Mouse (Mus musculus): ENCODE results near the gene Dnajc24. TPM values are rescaled to one million over a fixed set of nuclear protein-coding genes. Genes with fewer than 3 reads are reported as not detected.

Dnajc24 gene
- polyA plus RNA-seq, 1 experiment from 2014 or later: 51.1 TPM

DNA sequence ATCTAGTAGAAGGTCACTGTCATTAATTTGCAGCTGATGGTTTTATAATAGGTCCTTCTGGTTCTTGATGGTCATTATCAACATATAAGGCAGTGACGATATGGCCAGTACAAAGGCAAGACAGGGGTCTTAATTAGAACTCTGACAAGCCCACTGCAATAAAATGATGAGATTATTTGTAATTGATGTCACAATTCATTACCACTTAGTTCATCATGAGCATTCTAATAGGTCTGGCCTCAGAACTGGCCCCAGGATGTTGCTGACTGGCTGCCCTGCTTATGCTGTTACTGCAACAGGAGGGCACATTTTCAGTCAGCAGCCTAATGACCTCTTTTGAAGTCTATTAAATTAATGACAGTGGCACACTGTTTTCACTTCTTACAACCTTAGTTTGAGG, 39.9 kb downstream of the Dnajc24 start:
- Histone ChIP-seq H3K36me3 (0 out of 2 replicates have a peak, but pooled peaks cover 9% of the 10 kb centered on the region), H3K27me3 (no peaks in the 10 kb centered on the region), H3K4me3 (no peak overlapping the region), H3K4me1 (no peaks in the 10 kb centered on the region), H3K9ac (no peak overlapping the region), H3K9me3 (no peaks in the 10 kb centered on the region), H3K4me2 (replicated peaks) (no peak overlapping the region), H3K27ac (no peak overlapping the region)
- WGBS: 94% methylated on average over 1 of the region's 1 CpGs
- no peak for ATAC-seq (ENCODE audit: insufficient number of reproducible peaks, insufficient read depth, low FRiP score, low TSS enrichment)

DNA sequence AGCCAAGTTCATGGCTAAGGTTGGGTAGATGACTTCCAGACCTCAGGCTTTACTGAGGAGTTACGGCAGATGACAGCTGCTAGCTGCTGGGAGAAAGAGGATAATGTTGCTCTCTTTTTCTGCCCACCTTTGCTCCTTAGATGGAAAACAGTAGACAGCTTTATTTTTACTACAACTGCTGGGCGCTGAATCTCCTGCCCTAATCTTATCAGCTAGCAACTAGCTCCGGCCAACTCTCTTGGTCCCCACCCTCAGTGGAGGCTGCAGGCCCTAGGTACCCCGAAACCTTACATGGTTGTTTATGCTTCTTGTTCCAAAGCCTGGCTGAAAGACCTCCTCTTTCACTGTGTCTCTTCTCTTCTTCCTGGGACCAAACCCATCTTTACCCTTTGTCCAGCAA, 49.5 kb downstream of the Dnajc24 start:
- Histone ChIP-seq H3K27ac (no peak overlapping the region), H3K4me1 (no peaks in the 10 kb centered on the region), H3K4me2 (replicated peaks) (no peak overlapping the region), H3K9ac (no peak overlapping the region), H3K9me3 (no peaks in the 10 kb centered on the region), H3K36me3 (no peaks in the 10 kb centered on the region), H3K27me3 (no peaks in the 10 kb centered on the region), H3K4me3 (no peak overlapping the region)
- ATAC-seq (ENCODE audit: insufficient number of reproducible peaks, insufficient read depth, low FRiP score, low TSS enrichment): no peak
- WGBS: 80% methylated on average over 4 of the region's 4 CpGs

DNA sequence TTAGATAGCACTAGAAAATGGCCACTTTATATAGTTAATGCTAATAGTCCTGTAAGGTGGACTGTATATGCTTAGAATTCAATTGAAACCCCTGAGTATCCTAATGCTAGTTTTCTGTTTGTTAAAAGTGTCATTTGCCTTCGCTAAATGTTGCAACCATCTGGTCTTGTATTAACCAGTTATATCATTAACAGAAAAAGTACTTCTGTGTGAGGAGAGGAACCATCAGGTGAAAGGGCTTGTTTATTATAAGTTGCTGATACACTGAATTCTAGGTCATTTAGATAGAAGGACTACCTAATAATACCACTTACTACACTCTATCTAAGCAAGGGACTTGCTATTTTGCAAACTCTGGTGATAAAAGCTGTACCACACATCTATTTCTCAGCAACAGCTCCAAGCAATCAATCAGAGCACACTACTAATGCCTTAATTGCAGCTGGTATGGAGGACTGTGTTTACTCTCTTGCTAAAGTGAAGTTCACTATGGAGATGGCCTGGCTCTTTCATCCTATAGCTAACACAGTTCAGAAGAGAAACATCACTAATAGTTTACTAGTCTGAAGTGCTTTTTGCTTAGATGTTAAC, 51.9 kb downstream of the Dnajc24 start:
- H3K4me3 ChIP-seq: no peak overlapping the region
- H3K27ac ChIP-seq: no peak overlapping the region
- no peak for ATAC-seq (ENCODE audit: insufficient number of reproducible peaks, insufficient read depth, low FRiP score, low TSS enrichment)
- no peak overlapping the region for H3K9ac ChIP-seq
- WGBS: 95% methylated on average over 1 of the region's 1 CpGs
- no peaks in the 10 kb centered on the region for H3K36me3 ChIP-seq
- no peaks in the 10 kb centered on the region for H3K27me3 ChIP-seq
- no peaks in the 10 kb centered on the region for H3K9me3 ChIP-seq
- no peak overlapping the region for H3K4me2 ChIP-seq (replicated peaks)
- H3K4me1 ChIP-seq: no peaks in the 10 kb centered on the region

DNA sequence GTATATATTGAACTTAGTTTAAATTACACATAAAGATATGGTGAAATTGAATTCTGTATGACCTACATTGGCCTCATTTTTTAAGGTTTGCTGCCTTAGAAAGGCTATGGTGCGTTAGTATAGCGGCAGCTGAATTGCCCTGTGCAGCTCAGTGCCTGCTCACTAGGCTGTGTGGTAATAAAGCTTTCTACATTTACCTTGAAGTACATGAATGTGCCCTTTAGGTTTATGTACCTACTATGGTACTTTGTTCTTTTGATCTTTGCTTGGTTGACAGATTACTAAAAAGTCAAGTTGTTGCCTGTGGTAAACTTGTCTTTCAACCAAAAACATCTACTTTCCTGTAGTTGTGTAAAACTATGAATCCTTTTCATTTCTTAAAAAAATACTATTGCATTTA, 53.2 kb downstream of the Dnajc24 start:
- Histone ChIP-seq H3K9ac (no peak overlapping the region), H3K36me3 (no peaks in the 10 kb centered on the region), H3K4me1 (no peaks in the 10 kb centered on the region), H3K4me3 (no peak overlapping the region), H3K27me3 (no peaks in the 10 kb centered on the region), H3K27ac (no peak overlapping the region), H3K4me2 (replicated peaks) (no peak overlapping the region), H3K9me3 (no peaks in the 10 kb centered on the region)
- no peak for ATAC-seq (ENCODE audit: insufficient number of reproducible peaks, insufficient read depth, low FRiP score, low TSS enrichment)
- 96% methylated on average over 2 of the region's 2 CpGs for WGBS

DNA sequence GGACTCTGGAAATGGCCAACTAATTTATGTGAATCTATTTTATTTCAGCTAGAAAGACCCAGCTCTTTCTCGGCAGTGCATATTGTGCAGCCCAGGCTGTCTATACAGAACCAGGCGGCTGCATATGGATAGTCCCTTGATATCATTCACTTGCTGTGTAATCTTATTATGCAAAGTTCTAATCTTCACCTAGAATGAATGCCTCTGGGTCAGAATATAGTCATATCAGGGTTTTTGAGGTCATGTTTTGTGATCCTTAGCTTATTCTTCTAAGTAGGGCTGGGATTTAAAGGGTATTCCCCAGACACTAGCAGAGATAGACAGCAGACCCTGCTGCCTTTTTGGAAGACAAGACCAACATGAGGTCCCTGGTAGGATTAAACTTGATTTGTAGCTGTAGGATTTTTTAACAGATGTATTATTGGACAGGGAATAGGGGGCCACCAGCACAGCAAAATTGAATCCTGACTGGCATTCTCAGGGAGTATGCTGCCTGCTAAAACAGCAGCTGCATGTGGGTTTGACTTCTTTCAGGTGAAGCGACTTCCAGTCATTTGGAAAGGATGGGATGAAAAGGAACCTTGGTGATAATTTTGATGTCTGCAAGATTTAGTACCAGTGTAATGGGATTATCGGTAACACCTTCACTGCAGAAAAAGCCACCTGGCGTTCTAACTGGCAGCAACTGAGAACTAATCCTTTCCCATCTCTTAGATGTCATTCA, 85.6 kb downstream of the Dnajc24 start:
- Histone ChIP-seq H3K36me3 (no peaks in the 10 kb centered on the region), H3K27ac (no peak overlapping the region), H3K27me3 (no peaks in the 10 kb centered on the region), H3K4me3 (no peak overlapping the region), H3K4me1 (no peaks in the 10 kb centered on the region), H3K9me3 (no peaks in the 10 kb centered on the region), H3K4me2 (replicated peaks) (no peak overlapping the region), H3K9ac (no peak overlapping the region)
- 72% methylated on average over 5 of the region's 5 CpGs for WGBS
- ATAC-seq (ENCODE audit: insufficient number of reproducible peaks, insufficient read depth, low FRiP score, low TSS enrichment): no peak

Small RNA genes lying within 50 kb of the gene (microRNA-seq; reads per million reads assigned to microRNA genes)
- not detected for gene Gm22002

Other genes with a start within 250 kb of the Dnajc24 start
- 48.5 and 50.9 TPM in 2 replicates for gene Elp4, start 99.0 kb downstream of the Dnajc24 start, polyA plus RNA-seq (2016; fragmentation: Nextera tagmentation; extraction: Ambion mirVana)
- gene Immp1l, start 98.9 kb downstream of the Dnajc24 start, polyA plus RNA-seq (2016; fragmentation: Nextera tagmentation; extraction: Ambion mirVana): 147 and 150 TPM in 2 replicates